ENCODE assay signal across 10 mouse cellular contexts in genomic region chr7:19800764-19801163, GRCm38 (mm10). TPM values are rescaled to one million over a fixed set of nuclear protein-coding genes. Genes with fewer than 3 reads are reported as not detected.
DNase-seq lines count a peak whose midpoint lies in the region; TF ChIP-seq lines count a peak whose summit lies in the region.
"Had no signal": no experiment of that assay in that cellular context is flagged by ENCODE, and none has a peak within 500 bp of the region (broad histone marks: within the 10 kb centered on the region; RNA-seq: fewer than 3 reads in every experiment).

No protein-coding gene starts in this region.

- peaks cover 7% of the 10 kb centered on the region; the same call in 1 of the 2 replicates for H3K4me1 ChIP-seq in heart, embryonic 10.5 days
- peaks cover 8% of the 10 kb centered on the region; the same call in 1 of the 2 replicates for H3K4me1 ChIP-seq in embryonic facial prominence, embryonic 10.5 days
- H3K4me1 ChIP-seq in lung, adult 2 months (ENCODE audit: control insufficient read depth, insufficient read depth, low read length), result no peaks in the 10 kb centered on the region

- 19% methylated on average over 2 of the region's 2 CpGs for WGBS in heart, embryonic 10.5 days
- 31% methylated on average over 2 of the region's 2 CpGs for WGBS in embryonic facial prominence, embryonic 10.5 days
- 12% methylated on average over 2 of the region's 2 CpGs for WGBS in lung, adult 2 months

- peak; percentile 67 for DNase-seq in heart, adult 8-10 months (ENCODE audit: low spot score)
- DNase-seq in heart, embryonic 10.5 days (ENCODE audit: low spot score), result no peak
- DNase-seq in thymus, postnatal 0 days (ENCODE audit: low spot score), result peak; percentile 43
- no peak for DNase-seq in thymus, adult 18-20 months
- DNase-seq in embryonic facial prominence, embryonic 10.5 days (ENCODE audit: low spot score), result peak; percentile 57
- DNase-seq in lung, adult 2 months, result peak; percentile 43
- no peak for DNase-seq in spleen, postnatal 14 days (ENCODE audit: low spot score in 2 of 2)
- no peak for DNase-seq in cerebellum, adult 8-10 months

- no peak overlapping the region for H3K4me3 ChIP-seq in heart, embryonic 10.5 days
- no peak overlapping the region for H3K4me3 ChIP-seq in embryonic facial prominence, embryonic 10.5 days
- no peak overlapping the region for H3K4me3 ChIP-seq in lung, adult 2 months (replicated peaks; ENCODE audit: extremely low read depth, low read depth, low read length)

- no peaks in the 10 kb centered on the region for H3K36me3 ChIP-seq in heart, embryonic 10.5 days
- no peaks in the 10 kb centered on the region for H3K36me3 ChIP-seq in embryonic facial prominence, embryonic 10.5 days (replicated peaks)

- TF ChIP-seq CTCF in lung, adult 2 months (IDR thresholded peaks at IDR 0.05; ENCODE audit: insufficient read depth, low read length), result peak; percentile 85

- 0 out of 2 replicates have a peak, but pooled peaks cover 6% of the 10 kb centered on the region for H3K9me3 ChIP-seq in heart, embryonic 10.5 days
- H3K9me3 ChIP-seq in embryonic facial prominence, embryonic 10.5 days, result no peaks in the 10 kb centered on the region

- no peak overlapping the region for H3K27ac ChIP-seq in heart, embryonic 10.5 days
- H3K27ac ChIP-seq in embryonic facial prominence, embryonic 10.5 days (replicated peaks), result no peak overlapping the region

- TF ChIP-seq POLR2A in lung, adult 2 months (IDR thresholded peaks at IDR 0.05; ENCODE audit: borderline replicate concordance, extremely low read depth, low read depth, low read length), result no peak

- peaks cover 23% of the 10 kb centered on the region for H3K27me3 ChIP-seq in heart, embryonic 10.5 days (ENCODE audit: insufficient read depth, poor library complexity, severe bottlenecking)
- H3K27me3 ChIP-seq in embryonic facial prominence, embryonic 10.5 days (replicated peaks; ENCODE audit: low read depth, poor library complexity, severe bottlenecking), result peaks cover 25% of the 10 kb centered on the region

RNA-seq across cellular contexts. Expression of gene Cblc, which starts 4.2 kb away (rescaled TPM):
- total RNA-seq in heart, adult 8-10 months (2022), result under 1 TPM in 2 of 4 experiments, not detected in 2; 0.37 to 0.76 TPM
- 1.1 and 1.2 TPM in 2 replicates for polyA plus RNA-seq in heart, embryonic 10.5 days (2016; fragmentation: Nextera tagmentation; extraction: Ambion mirVana)
- polyA plus RNA-seq in thymus, postnatal 0 days (2015; fragmentation: Nextera tagmentation; extraction: Ambion mirVana), result 2.6 and 4.2 TPM in 2 replicates
- polyA plus RNA-seq in embryonic facial prominence, embryonic 10.5 days (2016; fragmentation: Nextera tagmentation; extraction: Ambion mirVana), result 1.9 and 2.9 TPM in 2 replicates
- polyA plus RNA-seq in lung, adult 2 months (2012; rRNA removed), result 16.1 and 21.9 TPM in 2 replicates
- total RNA-seq: layer of hippocampus, postnatal 25 days had no signal

RNA-seq across cellular contexts. Expression of gene Bcl3, which starts 21.8 kb away (rescaled TPM):
- 1 to 10 TPM; 2.1 to 4.4 (median 3.5) TPM for total RNA-seq in heart, adult 8-10 months (2022)
- 1.3 and 2.7 TPM in 2 replicates for polyA plus RNA-seq in heart, embryonic 10.5 days (2016; fragmentation: Nextera tagmentation; extraction: Ambion mirVana)
- polyA plus RNA-seq in thymus, postnatal 0 days (2015; fragmentation: Nextera tagmentation; extraction: Ambion mirVana), result 9.5 and 13.1 TPM in 2 replicates
- 1.7 TPM in 2 replicates for polyA plus RNA-seq in embryonic facial prominence, embryonic 10.5 days (2016; fragmentation: Nextera tagmentation; extraction: Ambion mirVana)
- 38.7 and 71.2 TPM in 2 replicates for polyA plus RNA-seq in lung, adult 2 months (2012; rRNA removed)

RNA-seq across cellular contexts. Expression of gene Bcam, which starts 29.9 kb away (rescaled TPM):
- total RNA-seq in heart, adult 8-10 months (2022), result 100 to 1,000 TPM; 185 to 199 (median 197) TPM
- polyA plus RNA-seq in heart, embryonic 10.5 days (2016; fragmentation: Nextera tagmentation; extraction: Ambion mirVana), result 140 and 193 TPM in 2 replicates
- 29.7 and 30.9 TPM in 2 replicates for polyA plus RNA-seq in thymus, postnatal 0 days (2015; fragmentation: Nextera tagmentation; extraction: Ambion mirVana)
- polyA plus RNA-seq in embryonic facial prominence, embryonic 10.5 days (2016; fragmentation: Nextera tagmentation; extraction: Ambion mirVana), result 68.3 and 79.4 TPM in 2 replicates
- 769 and 829 TPM in 2 replicates for polyA plus RNA-seq in lung, adult 2 months (2012; rRNA removed)

RNA-seq across cellular contexts. Expression of gene Nectin2, which starts 50.5 kb away (rescaled TPM):
- total RNA-seq in heart, adult 8-10 months (2022), result 10 to 100 TPM; 24.8 to 37.3 (median 34.9) TPM
- polyA plus RNA-seq in heart, embryonic 10.5 days (2016; fragmentation: Nextera tagmentation; extraction: Ambion mirVana), result 130 and 138 TPM in 2 replicates
- 7.0 and 7.1 TPM in 2 replicates for polyA plus RNA-seq in thymus, postnatal 0 days (2015; fragmentation: Nextera tagmentation; extraction: Ambion mirVana)
- polyA plus RNA-seq in embryonic facial prominence, embryonic 10.5 days (2016; fragmentation: Nextera tagmentation; extraction: Ambion mirVana), result 110 TPM in 2 replicates
- 70.9 and 74.7 TPM in 2 replicates for polyA plus RNA-seq in lung, adult 2 months (2012; rRNA removed)

RNA-seq across cellular contexts. Expression of gene Gm19345, which starts 51.0 kb away (rescaled TPM):
- not detected for total RNA-seq in heart, adult 8-10 months (2022)
- polyA plus RNA-seq in heart, embryonic 10.5 days (2016; fragmentation: Nextera tagmentation; extraction: Ambion mirVana), result not detected in 2 replicates
- not detected in 2 replicates for polyA plus RNA-seq in thymus, postnatal 0 days (2015; fragmentation: Nextera tagmentation; extraction: Ambion mirVana)
- polyA plus RNA-seq in embryonic facial prominence, embryonic 10.5 days (2016; fragmentation: Nextera tagmentation; extraction: Ambion mirVana), result not detected in 2 replicates
- polyA plus RNA-seq in lung, adult 2 months (2012; rRNA removed), result 0.52 TPM in 1 of 2 replicates, not detected in the other
- polyA plus RNA-seq: stomach, embryonic 14.5 days had no signal

Comparison
In these comparisons a context has a peak if more than half of its experiments do, and no peak if none do; other contexts are left out.
1. DNase-seq: peak in heart, adult 8-10 months (single experiment), thymus, postnatal 0 days (single experiment), embryonic facial prominence, embryonic 10.5 days (single experiment) and lung, adult 2 months (single experiment); none in heart, embryonic 10.5 days (single experiment), thymus, adult 18-20 months (0 of 2), spleen, postnatal 14 days (0 of 2) and cerebellum, adult 8-10 months (single experiment).